Mouse (Mus musculus): ENCODE measurements around the gene Cdkal1.

- TF ChIP-seq EP300 (optimal IDR thresholded peaks at IDR 0.05) (no peak), CTCF (IDR thresholded peaks at IDR 0.05; ENCODE audit: low read depth) (no peak)
Measured at GRCm38 (mm10) chr13:29377572-29377971, 477.9 kb downstream of the Cdkal1 start.
